Comparison of ENCODE assay signal across 16 mouse cellular contexts in genomic region chr19:46635766-46636165, GRCm38 (mm10). TPM values are rescaled to one million over a fixed set of nuclear protein-coding genes. Genes with fewer than 3 reads are reported as not detected.
DNase-seq lines count a peak whose midpoint lies in the region; ATAC-seq and TF ChIP-seq lines count a peak whose summit lies in the region.
"Had no signal": no experiment of that assay in that cellular context is flagged by ENCODE, and none has a peak within 500 bp of the region (broad histone marks: within the 10 kb centered on the region; RNA-seq: fewer than 3 reads in every experiment).

No protein-coding gene starts in this region.

- DNase-seq in heart, adult 9 months (ENCODE audit: low spot score in 2 of 2): no peak
- DNase-seq in lung, embryonic 14.5 days: peak; percentile 41
- DNase-seq in lung, adult 2 months: no peak
- no peak for DNase-seq in limb, embryonic 10.5 days (ENCODE audit: low spot score)
- no peak for DNase-seq in left cerebral cortex, adult 9 months (ENCODE audit: low spot score in 2 of 2)
- DNase-seq: cerebellum, adult 9-10 months; midbrain, embryonic 14.5 days; thymus, postnatal 4 days had no signal

- no peak overlapping the region for H3K4me3 ChIP-seq in heart, embryonic 12.5 days
- H3K4me3 ChIP-seq in lung, embryonic 14.5 days (ENCODE audit: low read depth, low read length): no peak overlapping the region
- H3K4me3 ChIP-seq in lung, adult 2 months (replicated peaks; ENCODE audit: extremely low read depth, low read depth, low read length): no peak overlapping the region
- no peak overlapping the region for H3K4me3 ChIP-seq in limb, embryonic 10.5 days
- no peak overlapping the region for H3K4me3 ChIP-seq in liver, embryonic 16.5 days (ENCODE audit: low read depth, low read length)
- H3K4me3 ChIP-seq: embryonic facial prominence, embryonic 12.5 days; hindbrain, embryonic 12.5 days had no signal

- no peak for TF ChIP-seq CTCF in lung, embryonic 14.5 days (IDR thresholded peaks at IDR 0.05; ENCODE audit: low read depth)
- TF ChIP-seq CTCF in lung, adult 2 months (IDR thresholded peaks at IDR 0.05; ENCODE audit: insufficient read depth, low read length): no peak

- no peaks in the 10 kb centered on the region for H3K9me3 ChIP-seq in heart, embryonic 12.5 days (replicated peaks)
- no peaks in the 10 kb centered on the region for H3K9me3 ChIP-seq in lung, embryonic 14.5 days (ENCODE audit: low read depth, low read length)
- no peaks in the 10 kb centered on the region for H3K9me3 ChIP-seq in limb, embryonic 10.5 days (replicated peaks)
- H3K9me3 ChIP-seq in liver, embryonic 16.5 days (replicated peaks; ENCODE audit: control insufficient read depth, low read length): no peaks in the 10 kb centered on the region
- H3K9me3 ChIP-seq: embryonic facial prominence, embryonic 12.5 days; hindbrain, embryonic 12.5 days had no signal

- H3K36me3 ChIP-seq in heart, embryonic 12.5 days: peaks cover 34% of the 10 kb centered on the region
- peaks cover 24% of the 10 kb centered on the region for H3K36me3 ChIP-seq in lung, embryonic 14.5 days (ENCODE audit: insufficient read depth)
- peaks cover 39% of the 10 kb centered on the region for H3K36me3 ChIP-seq in limb, embryonic 10.5 days
- peaks cover 3% of the 10 kb centered on the region for H3K36me3 ChIP-seq in liver, embryonic 16.5 days (ENCODE audit: control insufficient read depth, insufficient read depth)

- peak overlapping the region; percentile 57 for H3K27ac ChIP-seq in heart, embryonic 12.5 days (ENCODE audit: poor library complexity, severe bottlenecking)
- peak overlapping the region; percentile 18; the same call in 1 of the 2 replicates for H3K27ac ChIP-seq in lung, embryonic 14.5 days (ENCODE audit: low read depth)
- H3K27ac ChIP-seq in limb, embryonic 10.5 days: 0 out of 2 replicates have a peak overlapping the region, but pooled peaks have one; percentile 5
- H3K27ac ChIP-seq in liver, embryonic 16.5 days (ENCODE audit: low read length): no peak overlapping the region
- H3K27ac ChIP-seq: embryonic facial prominence, embryonic 12.5 days; hindbrain, embryonic 12.5 days had no signal

- no peak overlapping the region for H3K9ac ChIP-seq in heart, embryonic 12.5 days
- no peak overlapping the region; the same call in 1 of the 2 replicates for H3K9ac ChIP-seq in lung, embryonic 14.5 days
- no peak overlapping the region for H3K9ac ChIP-seq in liver, embryonic 16.5 days (ENCODE audit: low read depth, low read length)
- H3K9ac ChIP-seq: embryonic facial prominence, embryonic 12.5 days; hindbrain, embryonic 12.5 days had no signal

- no peaks in the 10 kb centered on the region for H3K27me3 ChIP-seq in heart, embryonic 12.5 days (replicated peaks)
- H3K27me3 ChIP-seq in lung, embryonic 14.5 days (ENCODE audit: insufficient read depth, low read length): no peaks in the 10 kb centered on the region
- no peaks in the 10 kb centered on the region for H3K27me3 ChIP-seq in limb, embryonic 10.5 days (ENCODE audit: low read depth, poor library complexity, severe bottlenecking)
- no peaks in the 10 kb centered on the region for H3K27me3 ChIP-seq in liver, embryonic 16.5 days (ENCODE audit: control insufficient read depth, insufficient read depth, low read depth, low read length)
- H3K27me3 ChIP-seq: embryonic facial prominence, embryonic 12.5 days; hindbrain, embryonic 12.5 days had no signal

- H3K4me1 ChIP-seq in heart, embryonic 12.5 days (replicated peaks): peaks cover 89% of the 10 kb centered on the region
- peaks cover 3% of the 10 kb centered on the region for H3K4me1 ChIP-seq in lung, embryonic 14.5 days (ENCODE audit: insufficient read depth)
- peaks cover 17% of the 10 kb centered on the region for H3K4me1 ChIP-seq in lung, adult 2 months (ENCODE audit: control insufficient read depth, insufficient read depth, low read length)
- peaks cover 67% of the 10 kb centered on the region for H3K4me1 ChIP-seq in limb, embryonic 10.5 days
- H3K4me1 ChIP-seq in liver, embryonic 16.5 days (ENCODE audit: control insufficient read depth, low read depth, low read length): peaks cover 38% of the 10 kb centered on the region

- no peak for ATAC-seq in heart, embryonic 12.5 days (ENCODE audit: insufficient number of reproducible peaks, low FRiP score)
- ATAC-seq in lung, embryonic 14.5 days (ENCODE audit: insufficient read depth): peak; percentile 36; the same call in 1 of the 2 replicates
- peak; percentile 50; the same call in 1 of the 2 replicates for ATAC-seq in liver, embryonic 16.5 days (ENCODE audit: low read depth)
- ATAC-seq: activated CD4-positive, CD25-positive, alpha-beta regulatory T cell, adult 4 months; intestine, postnatal 0 days had no signal

- TF ChIP-seq POLR2A in lung, adult 2 months (IDR thresholded peaks at IDR 0.05; ENCODE audit: borderline replicate concordance, extremely low read depth, low read depth, low read length): no peak

- peak overlapping the region; percentile 24; the same call in 1 of the 2 replicates for H3K4me2 ChIP-seq in heart, embryonic 12.5 days
- 0 out of 2 replicates have a peak overlapping the region, but pooled peaks have one; percentile 18 for H3K4me2 ChIP-seq in lung, embryonic 14.5 days
- no peak overlapping the region for H3K4me2 ChIP-seq in liver, embryonic 16.5 days (ENCODE audit: low read depth, low read length)
- H3K4me2 ChIP-seq: embryonic facial prominence, embryonic 12.5 days; hindbrain, embryonic 12.5 days had no signal

- 15% methylated on average over 9 of the region's 9 CpGs for WGBS in heart, embryonic 12.5 days
- WGBS in lung, embryonic 14.5 days: 44% methylated on average over 9 of the region's 9 CpGs
- WGBS in lung, adult 2 months: 59% methylated on average over 9 of the region's 9 CpGs
- WGBS in limb, embryonic 10.5 days: 68% methylated on average over 9 of the region's 9 CpGs
- 41% methylated on average over 9 of the region's 9 CpGs for WGBS in liver, embryonic 16.5 days (ENCODE audit: insufficient replicate concordance)

RNA-seq across cellular contexts. Expression of gene Wbp1l, which starts 36.9 kb away (rescaled TPM):
- polyA plus RNA-seq in heart, embryonic 12.5 days (2016; fragmentation: Nextera tagmentation; extraction: Ambion mirVana): 53.4 and 55.6 TPM in 2 replicates
- 40.8 and 43.1 TPM in 2 replicates for polyA plus RNA-seq in lung, embryonic 14.5 days (2014; fragmentation: Nextera tagmentation; extraction: Ambion mirVana)
- polyA plus RNA-seq in lung, adult 2 months (2012; rRNA removed): 47.3 and 54.3 TPM in 2 replicates
- polyA plus RNA-seq in limb, embryonic 10.5 days (2016; fragmentation: Nextera tagmentation; extraction: Ambion mirVana): 49.8 and 52.3 TPM in 2 replicates
- 24.8 and 31.5 TPM in 2 replicates for polyA plus RNA-seq in liver, embryonic 16.5 days (2015; fragmentation: Nextera tagmentation; extraction: Ambion mirVana)

RNA-seq across cellular contexts. Expression of gene Cyp17a1, which starts 37.2 kb away (rescaled TPM):
- polyA plus RNA-seq in heart, embryonic 12.5 days (2016; fragmentation: Nextera tagmentation; extraction: Ambion mirVana): 0.86 and 1.3 TPM in 2 replicates
- polyA plus RNA-seq in lung, embryonic 14.5 days (2014; fragmentation: Nextera tagmentation; extraction: Ambion mirVana): not detected in 2 replicates
- polyA plus RNA-seq in lung, adult 2 months (2012; rRNA removed): 0.06 TPM in 1 of 2 replicates, not detected in the other
- polyA plus RNA-seq in limb, embryonic 10.5 days (2016; fragmentation: Nextera tagmentation; extraction: Ambion mirVana): not detected in 2 replicates
- polyA plus RNA-seq in liver, embryonic 16.5 days (2015; fragmentation: Nextera tagmentation; extraction: Ambion mirVana): 1.9 and 2.4 TPM in 2 replicates
- polyA plus RNA-seq: activated CD4-positive, CD25-positive, alpha-beta regulatory T cell, adult 4 months; forebrain, embryonic 11.5 days; hindbrain, embryonic 12.5 days; intestine, postnatal 0 days; midbrain, embryonic 14.5 days; neural tube, embryonic 11.5 days had no signal

RNA-seq across cellular contexts. Expression of gene Borcs7, which starts 53.9 kb away (rescaled TPM):
- 16.3 and 17.0 TPM in 2 replicates for polyA plus RNA-seq in heart, embryonic 12.5 days (2016; fragmentation: Nextera tagmentation; extraction: Ambion mirVana)
- polyA plus RNA-seq in lung, embryonic 14.5 days (2014; fragmentation: Nextera tagmentation; extraction: Ambion mirVana): 15.5 and 17.3 TPM in 2 replicates
- polyA plus RNA-seq in lung, adult 2 months (2012; rRNA removed): 2.4 and 5.0 TPM in 2 replicates
- polyA plus RNA-seq in limb, embryonic 10.5 days (2016; fragmentation: Nextera tagmentation; extraction: Ambion mirVana): 11.0 and 12.7 TPM in 2 replicates
- polyA plus RNA-seq in liver, embryonic 16.5 days (2015; fragmentation: Nextera tagmentation; extraction: Ambion mirVana): 4.4 and 5.0 TPM in 2 replicates
